Mouse (Mus musculus) A20 (cell line): ENCODE measurements around the gene Mtx3.

Experiments
- DNase-seq: peaks from one replicate; pipeline ENCODE4 v3.0.0-alpha.2; 2011; ENCODE audit warnings: low read depth, low spot score

The Mtx3 gene

DNA sequence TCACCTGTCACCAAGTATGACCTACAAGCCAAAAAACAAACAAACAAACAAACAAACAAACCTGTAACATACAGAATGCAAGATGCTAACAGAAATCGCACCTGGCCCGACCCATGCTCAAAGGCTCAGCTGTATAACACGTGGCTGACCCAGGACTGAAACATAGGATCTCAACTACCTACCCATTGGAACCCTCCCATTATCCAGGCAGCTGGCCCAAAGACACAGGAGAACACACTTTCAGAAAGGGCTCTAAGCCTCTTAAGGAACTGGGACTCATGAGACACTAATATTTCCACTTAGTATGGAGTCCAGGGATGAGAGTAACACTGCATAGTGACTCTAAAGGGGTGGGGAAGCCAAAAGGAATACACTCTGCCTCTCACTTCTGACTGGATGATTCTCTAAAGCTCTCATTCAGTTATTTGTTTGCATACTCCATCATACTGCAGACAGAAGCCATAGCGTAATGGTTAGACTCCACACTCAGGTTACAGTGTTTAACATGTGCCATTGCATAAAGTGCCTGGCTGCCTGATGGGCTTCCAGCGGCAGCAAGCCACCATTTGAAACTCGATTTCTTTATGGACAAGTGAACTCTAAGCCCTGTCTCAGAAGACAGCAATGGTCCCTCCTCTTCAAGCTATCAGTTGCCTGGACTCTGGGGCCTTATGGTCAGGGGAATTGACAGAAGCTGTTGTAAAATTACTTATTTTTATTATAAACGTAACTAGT, 38.6 kb downstream of the Mtx3 start:
- no peak for DNase-seq

DNA sequence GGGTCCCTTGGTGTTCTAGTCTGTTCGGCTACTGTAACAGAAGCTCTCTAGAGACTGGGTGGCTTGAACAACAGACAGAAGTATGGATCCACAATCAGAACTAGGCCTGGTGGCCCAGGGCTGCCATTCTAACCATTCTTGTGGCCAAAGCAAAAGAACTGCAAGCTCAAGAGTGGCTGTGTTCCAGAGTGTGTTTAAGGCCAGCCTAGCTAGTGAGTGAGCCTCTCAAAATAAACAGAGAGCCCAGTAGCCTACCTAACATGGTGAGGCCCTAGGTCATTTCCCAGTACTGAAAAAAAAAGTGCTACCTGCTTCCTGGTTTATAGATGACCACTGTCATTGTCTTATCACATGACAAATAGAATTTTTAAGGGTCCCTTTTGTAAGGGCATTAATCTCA, 39.6 kb downstream of the Mtx3 start:
- no peak for DNase-seq

DNA sequence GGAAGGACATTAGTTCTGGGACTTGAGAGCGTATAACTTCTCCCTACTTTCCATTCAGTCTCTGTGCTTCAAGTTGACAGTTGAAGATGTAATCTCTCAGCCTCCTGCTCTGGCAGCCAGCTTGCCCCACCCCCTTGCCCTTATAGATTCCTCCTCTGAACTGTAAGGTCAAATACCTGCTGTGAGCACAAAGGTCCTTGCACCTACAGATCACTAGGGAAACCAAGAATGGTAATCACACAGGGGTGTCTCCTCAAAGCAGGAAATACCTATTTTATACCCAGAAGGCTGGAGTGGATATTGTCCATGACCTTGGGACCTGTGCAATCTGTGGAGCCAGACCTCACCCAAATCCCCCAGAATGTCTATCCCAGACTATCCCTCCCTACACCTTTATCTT, 40.4 kb downstream of the Mtx3 start:
- DNase-seq = no peak

DNA sequence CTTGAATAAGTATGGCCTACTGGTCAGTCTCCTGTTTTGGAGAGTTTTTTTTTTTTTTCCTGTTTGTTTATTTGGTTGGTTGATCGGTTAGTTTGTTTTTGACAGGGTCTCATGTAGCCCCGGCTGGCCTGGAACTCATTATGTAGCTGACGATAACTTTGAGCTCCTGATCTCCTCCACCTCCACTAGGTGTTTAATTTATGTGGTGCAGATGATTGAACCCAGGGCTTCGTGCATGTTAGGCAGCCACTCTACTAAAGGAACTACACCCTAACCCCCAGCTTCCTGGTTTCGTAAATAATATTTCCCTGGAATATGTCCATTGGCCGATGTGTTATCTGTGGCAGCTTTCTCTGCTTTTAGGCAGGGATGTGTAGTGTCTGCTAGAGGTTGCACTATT, 54.5 kb downstream of the Mtx3 start:
- DNase-seq = no peak

DNA sequence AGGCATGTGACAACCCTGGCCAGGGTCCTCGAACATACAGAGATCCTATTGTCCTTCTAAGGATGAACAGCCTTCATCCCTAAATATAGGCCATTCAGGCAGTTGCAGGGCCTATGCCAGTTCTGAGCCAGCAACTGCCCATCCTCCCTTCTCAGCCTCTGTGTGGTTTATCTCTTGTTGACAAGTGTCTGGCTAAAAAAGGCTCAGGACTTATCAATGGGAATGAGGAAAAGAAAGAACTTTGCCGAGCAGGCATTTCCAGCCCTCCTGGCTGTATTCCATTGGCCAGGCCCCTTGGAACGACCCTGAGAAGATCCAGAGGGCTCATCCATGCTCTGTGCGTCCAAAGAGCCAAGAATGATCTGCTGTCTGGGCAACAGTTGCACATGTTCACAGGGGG, 58.7 kb downstream of the Mtx3 start:
- no peak for DNase-seq

DNA sequence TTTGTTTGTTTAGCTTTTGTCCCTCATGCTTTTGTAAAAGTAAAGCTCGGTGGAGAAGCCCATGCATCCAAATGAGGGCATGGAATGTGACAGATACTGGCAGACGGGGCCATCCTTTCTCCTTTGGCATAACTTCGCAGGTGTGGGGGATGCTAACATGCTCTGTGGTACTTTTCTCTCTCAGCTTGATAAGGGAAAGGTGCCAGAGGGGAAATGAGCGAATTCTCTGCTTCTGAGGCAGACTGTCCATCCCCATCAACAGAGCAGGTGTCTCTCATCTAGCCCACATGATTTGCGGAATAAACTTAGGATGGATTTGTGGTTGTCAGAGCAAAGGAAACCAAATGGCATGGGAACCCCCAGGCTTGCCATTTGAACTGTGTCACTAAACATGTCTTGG, 61.4 kb downstream of the Mtx3 start:
- no peak for DNase-seq

DNA sequence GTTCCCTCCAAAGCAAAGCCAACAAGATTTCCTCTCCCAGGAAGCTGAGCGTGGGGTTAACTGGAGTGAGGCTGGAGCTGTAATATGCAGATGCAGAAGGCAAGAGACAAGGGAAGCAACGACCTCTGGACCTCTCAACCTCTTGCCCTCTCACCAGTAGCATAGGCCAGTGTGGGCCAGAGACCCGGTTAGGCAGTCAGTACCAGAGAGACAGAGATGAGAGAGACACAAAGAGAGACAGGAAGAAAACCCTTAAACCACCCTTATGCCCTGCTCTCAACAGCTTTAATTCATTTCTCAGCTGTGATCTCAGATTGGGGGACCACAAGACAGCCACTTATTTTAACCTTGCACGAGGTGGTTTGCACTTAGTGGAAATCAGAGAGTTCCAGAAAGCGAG, 62.8 kb downstream of the Mtx3 start:
- no peak for DNase-seq
